Mouse (Mus musculus): ENCODE data around the gene Cracr2a.

- TF ChIP-seq POLR2A (IDR thresholded peaks at IDR 0.05; ENCODE audit: borderline replicate concordance, control insufficient read depth, low read depth, low read length) (no peak), CTCF (IDR thresholded peaks at IDR 0.05; ENCODE audit: control insufficient read depth, insufficient read depth, low read length) (no peak)
Observed at GRCm38 (mm10) chr6:127539226-127539625, 21.9 kb upstream of the Cracr2a start.

Measured in bone marrow, adult 2 months (tissue).